Mouse (Mus musculus) hindbrain, postnatal 0 days (tissue): ENCODE data around the gene Rpl9-ps1. TPM values are rescaled to one million over a fixed set of nuclear protein-coding genes. Genes with fewer than 3 reads are reported as not detected.

Source experiments
- ATAC-seq: fragments of 200-750 bp; cut with Nextera tagmentation; 2 replicates; pipeline ENCODE4 v1.8.0; 2017; ENCODE audit warnings: mild to moderate bottlenecking, moderate TSS enrichment, moderate library complexity
- DNase-seq: peaks from one replicate; pipeline ENCODE4 v3.0.0-alpha.2; 2015; ENCODE audit warnings: low spot score
- H3K27ac ChIP-seq: fragments of 300-500 bp; sonication (generic); 2 replicates; pipeline ENCODE4 v1.5.1; 2014; ENCODE audit warnings: mild to moderate bottlenecking
- H3K27me3 ChIP-seq: fragments of 300-500 bp; sonication (generic); 2 replicates; pipeline ENCODE4 v1.6.1; 2014; ENCODE audit warnings: low read length, mixed read lengths; ENCODE audit not compliant: insufficient read depth
- H3K36me3 ChIP-seq: fragments of 300-500 bp; sonication (generic); 2 replicates; pipeline ENCODE4 v1.6.1; 2014; ENCODE audit warnings: low read length, mixed read lengths; ENCODE audit not compliant: insufficient read depth
- H3K4me1 ChIP-seq: fragments of 300-500 bp; sonication (generic); 2 replicates; pipeline ENCODE4 v1.6.1; 2014; ENCODE audit warnings: antibody characterized with exemption, low read length, mixed read lengths; ENCODE audit not compliant: insufficient read depth
- H3K4me2 ChIP-seq: fragments of 300-500 bp; sonication (generic); 2 replicates; pipeline ENCODE4 v1.6.1; 2014; ENCODE audit warnings: low read depth, mild to moderate bottlenecking, low read length, moderate library complexity, mixed read lengths
- H3K4me3 ChIP-seq: fragments of 300-500 bp; sonication (generic); 2 replicates; pipeline ENCODE4 v1.5.1; 2014; ENCODE audit warnings: low read length
- H3K9ac ChIP-seq: fragments of 300-500 bp; sonication (generic); replicated peaks from 2 replicates; pipeline ENCODE4 v1.6.1; 2014; ENCODE audit warnings: mild to moderate bottlenecking, low read length, moderate library complexity, mixed read lengths
- H3K9me3 ChIP-seq: fragments of 300-500 bp; sonication (generic); 2 replicates; pipeline ENCODE4 v1.6.1; 2016; ENCODE audit warnings: low read length, mixed read lengths
- CTCF ChIP-seq: IDR thresholded peaks from 2 replicates; pipeline ENCODE4 v1.5.1; 2016; ENCODE audit warnings: antibody characterized with exemption, control low read depth, low read depth
- WGBS: fragments of 180-500 bp; shearing (Covaris S2); extraction: QIAGEN DNeasy Blood & Tissue Kit; methylation state at CpG from one replicate; pipeline ENCODE4 v1.1.7; 2014; 5-methylcytosine and 5-hydroxymethylcytosine counted together
- polyA plus RNA-seq: library from polyadenylated mRNA; unstranded; fragments of >200 nt; fragmentation: Nextera tagmentation; extraction: Ambion mirVana; gene quantifications from 2 replicates; pipeline ENCODE4 v1.2.1, GENCODE M21; 2015
- total RNA-seq: library from RNA; depleted of rRNA; stranded (reverse); fragments of >200 nt; gene quantifications from 2 replicates; pipeline ENCODE4 v1.2.3, GENCODE M21; 2014; rRNA removed

Gene Rpl9-ps1
- total and polyA plus RNA-seq, 2 experiments from 2014 or later, result not detected

- no peak overlapping the region for H3K4me2 ChIP-seq
Observed at GRCm38 (mm10) chr11:83597796-83598195, 47.6 kb downstream of the Rpl9-ps1 start.

GRCm38 (mm10) chr11:83595669-83596455 is 49.6 kb downstream of the Rpl9-ps1 start:
- TF ChIP-seq CTCF, result no peak
- H3K9me3 ChIP-seq, result no peaks in the 10 kb centered on the region
- H3K27ac ChIP-seq, result no peak overlapping the region
- no peak overlapping the region for H3K4me2 ChIP-seq
- no peak overlapping the region for H3K9ac ChIP-seq
- no peaks in the 10 kb centered on the region for H3K36me3 ChIP-seq
- DNase-seq (no peak), ATAC-seq (no peak)
- 81% methylated on average over 7 of the region's 7 CpGs for WGBS
- H3K27me3 ChIP-seq, result no peaks in the 10 kb centered on the region
- no peaks in the 10 kb centered on the region for H3K4me1 ChIP-seq
- no peak overlapping the region for H3K4me3 ChIP-seq

More at GRCm38 (mm10) chr11:83597796-83598195, 47.6 kb downstream of the Rpl9-ps1 start:
- Histone ChIP-seq H3K27me3 (no peaks in the 10 kb centered on the region), H3K9ac (no peak overlapping the region), H3K9me3 (no peaks in the 10 kb centered on the region), H3K4me1 (no peaks in the 10 kb centered on the region), H3K4me3 (no peak overlapping the region), H3K36me3 (no peaks in the 10 kb centered on the region), H3K27ac (no peak overlapping the region)
- DNase-seq (no peak), ATAC-seq (no peak)
- TF ChIP-seq CTCF, result no peak
- 95% methylated on average over 7 of the region's 7 CpGs for WGBS

Other genes starting within 250 kb of the Rpl9-ps1 start
- 122 and 128 TPM in 2 replicates for gene Rasl10b, start 236.5 kb downstream of the Rpl9-ps1 start, total RNA-seq
- gene Rasl10b, start 236.5 kb downstream of the Rpl9-ps1 start, polyA plus RNA-seq, result 42.2 and 44.6 TPM in 2 replicates
- 0.14 and 1.0 TPM in 2 replicates for gene Gas2l2, start 216.2 kb downstream of the Rpl9-ps1 start, total RNA-seq
- gene Gas2l2, start 216.2 kb downstream of the Rpl9-ps1 start, polyA plus RNA-seq, result 0.69 and 1.4 TPM in 2 replicates
- gene 1700020L24Rik, start 207.9 kb downstream of the Rpl9-ps1 start, total RNA-seq, result 0.37 and 4.8 TPM in 2 replicates
- 0.65 and 1.4 TPM in 2 replicates for gene 1700020L24Rik, start 207.9 kb downstream of the Rpl9-ps1 start, polyA plus RNA-seq
- gene Mmp28, start 182.6 kb downstream of the Rpl9-ps1 start, total RNA-seq, result 8.7 and 9.1 TPM in 2 replicates
- gene Mmp28, start 182.6 kb downstream of the Rpl9-ps1 start, polyA plus RNA-seq, result 2.4 and 2.6 TPM in 2 replicates
- gene Taf15, start 172.5 kb downstream of the Rpl9-ps1 start, total RNA-seq, result 14.4 and 22.3 TPM in 2 replicates
- gene Taf15, start 172.5 kb downstream of the Rpl9-ps1 start, polyA plus RNA-seq, result 13.2 and 13.6 TPM in 2 replicates
- not detected in 2 replicates for gene Heatr9, start 123.4 kb downstream of the Rpl9-ps1 start, total RNA-seq
- not detected in 2 replicates for gene Heatr9, start 123.4 kb downstream of the Rpl9-ps1 start, polyA plus RNA-seq
- not detected in 2 replicates for gene Ccl5, start 115.1 kb downstream of the Rpl9-ps1 start, total RNA-seq
- gene Ccl5, start 115.1 kb downstream of the Rpl9-ps1 start, polyA plus RNA-seq, result 0.38 TPM in 1 of 2 replicates, not detected in the other
- 0.97 and 1.9 TPM in 2 replicates for gene Ccl9, start 67.0 kb downstream of the Rpl9-ps1 start, total RNA-seq
- 1.7 and 1.9 TPM in 2 replicates for gene Ccl9, start 67.0 kb downstream of the Rpl9-ps1 start, polyA plus RNA-seq
- 0.40 TPM in 1 of 2 replicates, not detected in the other for gene Ccl6, start 52.5 kb downstream of the Rpl9-ps1 start, total RNA-seq
- 3.3 and 3.7 TPM in 2 replicates for gene Ccl6, start 52.5 kb downstream of the Rpl9-ps1 start, polyA plus RNA-seq
- gene Ccl3, start 3.7 kb upstream of the Rpl9-ps1 start, total RNA-seq, result 2.8 TPM in 1 of 2 replicates, not detected in the other
- 1.4 TPM in 2 replicates for gene Ccl3, start 3.7 kb upstream of the Rpl9-ps1 start, polyA plus RNA-seq
- not detected in 2 replicates for gene Ccl4, start 17.0 kb upstream of the Rpl9-ps1 start, total RNA-seq
- 0.39 and 0.77 TPM in 2 replicates for gene Ccl4, start 17.0 kb upstream of the Rpl9-ps1 start, polyA plus RNA-seq
- not detected in 2 replicates for gene Wfdc17, start 58.4 kb upstream of the Rpl9-ps1 start, total RNA-seq
- 1.00 and 1.1 TPM in 2 replicates for gene Wfdc17, start 58.4 kb upstream of the Rpl9-ps1 start, polyA plus RNA-seq
- 0.84 TPM in 1 of 2 replicates, not detected in the other for gene Wfdc18, start 63.4 kb upstream of the Rpl9-ps1 start, total RNA-seq
- not detected in 2 replicates for gene Wfdc18, start 63.4 kb upstream of the Rpl9-ps1 start, polyA plus RNA-seq
- gene Wfdc21, start 101.3 kb upstream of the Rpl9-ps1 start, total RNA-seq, result not detected in 2 replicates
- 0.78 TPM in 1 of 2 replicates, not detected in the other for gene Wfdc21, start 101.3 kb upstream of the Rpl9-ps1 start, polyA plus RNA-seq
- gene Heatr6, start 108.1 kb upstream of the Rpl9-ps1 start, total RNA-seq, result 24.6 and 28.5 TPM in 2 replicates
- gene Heatr6, start 108.1 kb upstream of the Rpl9-ps1 start, polyA plus RNA-seq, result 25.8 and 26.2 TPM in 2 replicates
- gene Hnf1b, start 204.4 kb upstream of the Rpl9-ps1 start, total RNA-seq, result not detected in 2 replicates
- 0.30 and 0.40 TPM in 2 replicates for gene Hnf1b, start 204.4 kb upstream of the Rpl9-ps1 start, polyA plus RNA-seq